Mouse (Mus musculus) CH12.LX (cell line): ENCODE results near the gene Akr1b8.

Experiments
- CHD2 ChIP-seq: IDR thresholded peaks from 2 replicates; pipeline ENCODE4 v1.6.1; 2011; ENCODE audit warnings: low read length, improper control_type of control experiment
- CTCF ChIP-seq, 2 experiments: IDR thresholded peaks in 1 of 2; conservative IDR thresholded peaks in 1 of 2; 2 replicates each; pipeline ENCODE4 v1.5.1; 2011 to 2012; ENCODE audit warnings: low read depth in 2 of 2, low read length in 2 of 2, improper control_type of control experiment in 1 of 2, inconsistent platforms in 1 of 2, mild to moderate bottlenecking in 1 of 2, moderate library complexity in 1 of 2
- IRF4 ChIP-seq: IDR thresholded peaks from 2 replicates; pipeline ENCODE4 v1.6.1; 2014; ENCODE audit warnings: low read depth, mild to moderate bottlenecking, inconsistent platforms, low read length, improper control_type of control experiment
- POLR2A ChIP-seq: IDR thresholded peaks from 2 replicates; pipeline ENCODE4 v1.6.1; 2011; ENCODE audit warnings: low read depth, mild to moderate bottlenecking, improper control_type of control experiment, low read length
- SIN3A ChIP-seq: IDR thresholded peaks from 2 replicates; pipeline ENCODE4 v1.6.1; 2012; ENCODE audit warnings: low read length, improper control_type of control experiment, inconsistent platforms

- TF ChIP-seq POLR2A (peak; percentile 95), CTCF (conservative IDR thresholded peaks at IDR 0.05 in 1 of 2, IDR thresholded peaks at IDR 0.05 in 1 of 2; ENCODE audit: low read depth in 2 of 2, low read length in 2 of 2) (peak in 1 of 2 experiments; percentile 54; a peak in 2 of 4 replicates), SIN3A (peak; percentile 98), CHD2 (peak; percentile 45; the same call in 1 of the 2 replicates), IRF4 (peak; percentile 86)
Measured at GRCm38 (mm10) chr6:34316854-34317771, 36.8 kb upstream of the Akr1b8 start, which contains the start of gene Akr1b3.
